Mouse (Mus musculus) left cerebral cortex, postnatal 36 days (tissue): Measurements from ENCODE around the gene Myo18b. TPM values are rescaled to one million over a fixed set of nuclear protein-coding genes. Genes with fewer than 3 reads are reported as not detected.
A peak's percentile ranks its signal among the peaks of the same experiment; 100 is the strongest.

Experiments used
- DNase-seq, 2 experiments: peaks; one replicate each; pipeline ENCODE4 v3.0.0; 2021 to 2022; ENCODE audit warnings: low spot score in 2 of 2, mixed read lengths in 1 of 2
- intact Hi-C: fragments of 180-260 bp; cut with DNase I; formaldehyde crosslinking; loops from one replicate; pipeline ENCODE4 v1.15.1; 2025
- total RNA-seq, 2 experiments: library from RNA; stranded (reverse); gene quantifications; 2 replicates each; pipeline ENCODE4 v1.2.3; 2021

The Myo18b gene
- total RNA-seq, 2 experiments from 2014 or later, result 1.7 TPM

DNA sequence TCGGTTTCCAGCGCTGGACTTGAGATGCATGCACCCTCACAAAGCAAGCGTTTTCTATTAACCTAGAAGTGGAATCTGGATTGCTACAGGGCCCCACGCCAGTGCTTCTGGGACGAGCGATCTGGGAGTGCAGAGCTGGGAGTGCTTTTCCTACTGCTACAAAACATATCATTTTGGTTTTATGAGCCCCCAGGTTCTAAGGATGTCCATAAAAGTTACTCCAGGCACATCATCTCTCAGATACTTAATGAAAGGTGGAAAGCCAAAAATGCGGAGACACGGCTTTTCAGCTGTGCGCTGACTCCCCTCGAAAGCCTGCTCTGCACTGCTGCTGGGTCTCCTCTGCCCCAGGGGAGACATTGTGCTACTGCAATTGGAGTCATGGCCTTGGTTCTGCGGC lies 62.3 kb downstream of the Myo18b start:
- DNase-seq, result no peak
- intact Hi-C loops, result no loop called here

DNA sequence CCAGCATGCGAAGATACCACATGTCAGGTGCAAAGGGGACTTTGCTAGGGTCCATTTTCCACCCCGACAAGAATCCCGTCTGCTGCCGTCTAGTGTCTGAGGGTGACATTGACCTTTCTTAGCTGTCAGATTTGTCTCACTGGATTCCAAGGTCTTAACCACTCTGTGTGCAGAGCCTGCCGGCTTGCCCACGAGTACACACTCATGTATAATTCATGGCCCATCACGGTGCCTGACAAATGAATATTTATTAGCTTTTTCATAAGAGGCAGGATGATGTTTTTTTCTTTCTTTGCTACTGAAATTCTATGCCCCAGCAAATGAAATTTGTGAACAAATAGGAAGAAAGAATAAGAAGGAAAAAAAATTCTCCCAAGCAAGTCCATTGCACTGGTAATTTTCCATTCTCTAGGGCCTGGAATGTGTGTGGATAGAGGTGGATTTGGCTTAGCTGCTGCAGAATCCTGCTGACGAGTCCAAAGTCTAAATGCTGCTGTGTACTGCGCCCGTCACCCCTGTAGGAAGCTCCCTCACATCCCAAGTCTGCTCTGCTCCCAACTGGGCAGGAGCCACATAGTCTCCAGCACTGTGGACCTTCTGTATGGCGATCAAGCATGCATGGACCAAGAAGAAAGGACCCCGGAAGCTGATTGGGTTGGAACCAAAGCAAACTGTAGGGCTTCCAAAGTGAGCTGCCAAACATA lies 70.9 kb downstream of the Myo18b start:
- peak; percentile 14 to 30 for DNase-seq
- intact Hi-C loops, result no loop called here

DNA sequence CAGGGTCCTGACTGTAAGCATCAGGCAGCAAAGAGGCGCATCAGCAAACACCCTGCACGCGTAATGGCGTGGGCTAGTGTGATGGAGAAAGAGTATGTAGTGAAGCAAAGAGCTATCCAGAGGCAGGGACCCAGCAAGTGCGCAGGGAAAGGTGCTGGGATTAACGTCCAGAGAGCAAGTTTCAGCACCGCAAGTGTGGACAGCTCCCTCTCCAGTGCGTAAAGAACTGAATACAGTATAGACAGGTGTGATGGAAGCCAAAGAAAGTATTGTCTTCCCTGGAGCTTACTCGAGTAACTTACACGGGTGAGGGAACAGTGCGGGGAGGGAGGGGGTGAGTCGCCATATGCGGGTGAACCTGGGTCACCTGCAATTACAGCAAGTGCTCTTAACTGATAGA lies 71.8 kb downstream of the Myo18b start:
- intact Hi-C loops, result no loop called here
- DNase-seq, result no peak

DNA sequence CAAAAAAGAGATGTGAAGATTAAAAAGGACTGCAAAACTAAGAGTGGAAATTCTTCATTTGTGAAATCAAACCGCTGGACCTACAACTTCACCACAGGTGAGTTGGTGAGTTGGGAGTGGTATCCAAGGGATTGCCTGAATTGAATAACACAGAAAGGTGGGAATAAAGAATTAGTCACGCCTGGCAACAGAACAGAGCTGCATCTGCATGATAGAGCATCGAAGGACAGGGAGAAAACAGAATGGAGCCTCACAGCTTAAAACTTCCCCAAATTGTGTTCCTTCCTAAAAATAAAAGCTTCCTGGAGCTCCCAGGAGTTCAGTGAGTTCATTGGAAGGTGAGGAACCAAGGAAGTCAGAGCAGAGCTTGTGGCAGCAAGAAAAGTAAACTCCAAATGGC lies 73.7 kb downstream of the Myo18b start:
- DNase-seq, result no peak
- intact Hi-C loops, result no loop called here

DNA sequence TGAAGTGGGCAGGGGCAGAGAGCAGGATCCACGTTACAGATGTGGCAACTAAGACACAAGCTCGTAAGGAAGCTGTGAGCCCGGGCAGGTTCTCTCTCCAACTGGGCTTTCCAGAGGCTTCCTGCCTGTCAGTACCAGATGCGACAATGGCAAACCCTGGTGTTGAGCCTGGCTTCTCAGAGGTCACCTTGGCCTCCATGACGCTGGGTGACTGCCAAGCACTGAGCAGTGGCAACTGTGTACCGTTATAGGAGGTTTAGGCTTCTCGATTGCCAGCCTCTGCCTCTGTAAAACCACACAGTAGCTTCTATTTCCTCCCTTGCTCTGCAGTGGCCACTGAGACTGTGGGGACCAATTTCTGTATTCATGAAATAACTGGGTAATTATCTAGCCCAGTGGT lies 81.1 kb downstream of the Myo18b start:
- no peak for DNase-seq
- intact Hi-C loops, result no loop called here

DNA sequence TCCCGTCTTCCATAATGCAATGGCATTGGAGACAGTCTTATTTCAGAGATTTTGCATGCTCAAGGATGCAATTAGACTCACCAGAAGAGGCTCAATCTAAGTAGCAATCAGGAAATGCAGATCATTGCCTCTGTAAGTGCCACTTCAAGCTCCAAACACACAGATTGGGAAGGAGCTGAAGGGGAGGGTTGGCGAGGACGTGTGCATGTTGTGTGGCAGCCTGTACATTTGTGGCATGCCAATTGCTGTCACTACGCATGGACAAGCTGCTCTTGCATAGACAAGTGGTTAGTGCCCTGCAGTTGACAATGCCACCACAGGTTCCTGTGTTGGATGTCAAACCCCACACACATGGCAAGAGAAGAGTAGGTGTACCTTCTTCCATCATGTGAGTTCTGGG lies 88.5 kb downstream of the Myo18b start:
- DNase-seq, result no peak
- intact Hi-C loops, result no loop called here

DNA sequence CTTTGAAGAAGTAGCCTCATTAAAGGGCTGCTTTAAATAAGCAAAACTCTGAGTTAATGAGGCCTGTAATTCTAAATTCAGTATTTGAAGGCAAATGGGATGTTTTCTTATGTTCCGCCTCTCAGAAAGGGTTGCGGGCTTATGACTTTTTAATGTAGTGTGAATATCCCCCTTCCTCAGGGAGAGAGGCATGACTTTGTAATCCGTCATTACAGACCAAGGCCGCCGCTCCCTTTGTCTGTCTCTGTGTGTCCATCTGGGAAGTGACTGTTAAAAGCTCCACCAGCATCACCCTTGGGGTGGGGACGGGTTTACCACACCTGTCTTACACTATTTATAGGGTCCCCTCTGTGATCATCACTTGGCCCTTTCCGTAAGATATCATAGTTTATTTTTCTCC lies 100.1 kb downstream of the Myo18b start:
- DNase-seq, result no peak
- intact Hi-C loops, result no loop called here

DNA sequence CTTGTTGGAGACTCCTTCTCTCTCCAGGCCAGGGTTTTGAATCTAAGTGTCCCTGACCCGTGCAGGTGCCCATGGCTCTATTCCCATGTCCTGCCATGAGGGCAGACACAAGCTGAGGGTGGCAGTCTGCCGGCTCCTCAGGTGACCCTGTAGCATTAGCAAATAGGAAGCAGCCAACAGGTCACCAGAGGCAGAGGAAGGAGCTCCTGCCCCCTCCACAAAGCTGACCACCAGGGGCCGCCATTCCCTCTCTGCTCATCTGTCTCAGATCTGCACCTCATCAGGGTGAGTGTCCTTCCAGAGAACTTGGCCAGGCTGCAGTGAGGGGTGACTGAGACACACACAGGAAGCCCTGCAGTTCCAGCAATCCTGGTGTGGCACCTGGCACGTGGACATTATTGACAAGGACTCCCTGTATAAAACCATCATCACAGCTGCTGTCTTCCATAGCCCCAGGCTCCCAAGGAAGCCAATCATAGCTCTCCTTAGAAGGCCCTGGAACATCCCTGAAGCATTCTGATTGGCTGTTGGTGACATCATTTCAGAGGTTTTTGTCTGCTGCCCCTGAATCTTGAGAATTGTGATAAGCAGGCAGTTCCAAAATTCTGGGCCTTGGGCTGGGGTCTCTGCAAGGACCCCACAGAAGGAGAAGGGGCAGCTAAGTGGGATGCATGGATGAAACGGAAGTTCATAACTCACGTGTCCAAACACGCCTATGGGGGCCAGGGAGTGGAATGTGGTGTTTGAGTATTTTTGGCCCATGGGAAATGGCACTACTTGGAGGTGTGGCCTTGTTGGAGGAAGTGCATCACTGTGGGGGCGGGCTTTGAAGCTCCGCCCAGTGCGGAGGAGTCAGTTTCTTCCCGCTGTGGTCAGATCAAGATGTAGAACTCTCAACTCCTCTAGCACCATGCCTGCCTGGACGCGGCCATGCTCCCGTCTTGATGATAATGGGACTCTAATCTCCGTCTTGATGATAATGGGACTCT lies 104.1 kb downstream of the Myo18b start:
- DNase-seq, result no peak
- intact Hi-C loops, result no loop called here

DNA sequence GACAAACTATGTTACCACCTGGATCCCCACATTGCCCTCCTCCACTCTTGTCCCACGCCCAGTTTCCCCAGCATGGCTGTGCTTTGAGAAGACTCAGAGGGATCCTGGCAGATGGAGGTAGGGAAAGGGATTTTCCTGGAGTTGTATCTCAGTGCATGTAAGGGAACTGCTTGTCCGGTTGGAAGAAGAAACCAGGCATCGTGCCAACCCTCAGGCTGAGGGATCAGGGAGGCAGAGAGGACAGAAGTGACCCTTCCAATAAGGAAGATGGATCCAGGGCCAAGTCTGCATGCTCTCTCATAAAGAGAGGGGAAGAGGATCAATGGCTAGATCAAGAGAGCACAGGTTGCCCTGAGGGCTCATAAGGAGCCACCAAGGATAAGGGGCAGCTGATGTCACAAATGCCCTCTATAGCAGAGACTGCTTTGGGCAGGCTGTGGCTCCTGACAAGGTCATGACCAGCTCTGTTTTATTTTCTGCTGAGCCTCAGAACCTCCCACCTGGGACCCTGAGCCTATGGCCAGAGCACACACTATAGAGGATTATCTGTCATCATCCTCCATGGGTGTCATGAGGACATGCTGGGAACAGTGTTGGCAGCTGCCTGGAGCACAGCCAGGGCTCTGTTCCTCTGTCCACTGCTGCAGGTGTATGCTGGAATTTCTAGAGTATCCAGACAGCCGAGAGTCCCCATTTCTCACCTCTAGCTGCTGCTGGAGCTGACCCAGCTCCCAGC lies 105.6 kb downstream of the Myo18b start:
- no peak for DNase-seq
- intact Hi-C loops, result no loop called here

DNA sequence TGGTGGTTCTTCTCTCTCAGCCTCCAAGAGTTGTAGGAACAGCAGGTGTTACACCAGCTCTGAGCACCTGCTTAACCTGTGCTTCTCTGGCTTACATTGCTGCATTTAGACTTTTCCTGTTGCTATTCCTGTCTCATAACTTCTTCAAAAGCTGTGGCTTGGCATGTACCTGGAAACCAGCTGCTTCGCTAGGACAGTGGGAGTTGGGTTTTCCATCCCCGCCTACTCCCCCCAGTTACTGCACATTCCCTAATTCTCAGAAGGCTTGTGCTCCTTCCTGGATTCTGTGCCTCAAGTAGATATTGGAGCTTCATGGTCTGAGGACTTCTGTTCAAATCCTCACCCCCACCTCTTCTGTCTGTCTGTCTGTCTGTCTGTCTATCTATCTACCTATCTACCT lies 107.7 kb downstream of the Myo18b start:
- DNase-seq, result no peak
- intact Hi-C loops, result no loop called here

DNA sequence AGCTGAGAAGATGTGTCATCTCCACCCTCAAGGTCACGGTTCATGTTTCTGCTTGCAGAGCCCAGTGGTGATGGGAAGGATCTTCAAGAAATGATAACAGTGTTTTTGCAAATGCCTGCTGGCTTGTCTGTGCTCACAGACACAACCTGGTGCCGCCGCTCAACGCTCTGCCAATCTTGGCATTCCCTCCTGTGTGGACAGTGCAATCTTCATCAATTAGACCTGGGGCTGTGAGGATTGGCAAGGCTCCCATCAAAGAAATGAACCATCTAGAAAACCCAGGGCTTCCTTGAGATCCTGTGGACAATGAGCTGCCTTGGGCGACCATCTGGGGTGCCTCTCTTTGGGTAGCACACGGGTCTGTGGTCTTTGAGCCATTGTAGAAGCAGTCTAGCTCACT lies 109.4 kb downstream of the Myo18b start:
- intact Hi-C loops, result no loop called here

DNA sequence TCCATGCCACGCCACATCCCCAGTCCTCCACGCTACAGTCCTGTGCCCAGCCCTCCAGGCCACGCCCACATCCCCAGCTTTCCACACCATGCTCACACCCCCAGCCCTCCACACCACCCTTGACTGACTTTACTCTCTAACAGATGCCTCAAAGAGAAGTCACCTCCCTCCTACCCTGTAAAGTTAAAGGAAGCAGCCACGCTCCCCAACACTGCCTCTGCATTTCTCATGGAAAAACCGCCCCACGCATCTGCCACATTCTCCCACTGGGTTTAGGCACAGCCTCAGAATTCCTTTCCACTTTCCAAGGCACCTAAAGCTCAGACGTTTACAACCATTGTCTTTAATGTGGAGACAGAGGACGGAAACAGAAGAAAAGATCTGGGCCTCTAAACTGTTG lies 110.1 kb downstream of the Myo18b start:
- DNase-seq, result peak; percentile 58 to 70
- intact Hi-C loops, result no loop called here

More for the DNA sequence above, 109.4 kb downstream of the Myo18b start:
- DNase-seq, result no peak

DNA sequence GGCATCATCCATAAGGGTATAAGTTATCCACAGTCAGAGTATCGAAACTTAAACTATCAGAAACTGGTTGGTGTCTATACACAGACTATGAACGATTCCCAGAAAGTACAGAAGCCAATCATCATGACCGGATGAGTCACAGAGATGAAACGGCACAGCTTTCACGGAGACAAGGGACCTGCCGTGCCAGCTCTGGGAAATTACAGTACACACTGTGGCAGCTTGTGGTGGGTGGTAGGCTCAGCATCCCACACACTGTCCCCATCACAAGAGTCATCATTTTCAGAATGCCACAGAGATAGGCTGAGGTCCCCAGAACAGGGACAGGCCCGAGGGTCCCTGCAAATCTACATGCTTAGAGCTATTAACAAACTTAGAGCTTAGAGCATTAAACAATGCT lies 114.4 kb downstream of the Myo18b start:
- intact Hi-C loops, result loop anchor here (5.0 kb wide), 3 partner anchors 71 to 204 kb away; partner anchors contain the start of gene Sez6l
- DNase-seq, result peak; percentile 73 to 74

DNA sequence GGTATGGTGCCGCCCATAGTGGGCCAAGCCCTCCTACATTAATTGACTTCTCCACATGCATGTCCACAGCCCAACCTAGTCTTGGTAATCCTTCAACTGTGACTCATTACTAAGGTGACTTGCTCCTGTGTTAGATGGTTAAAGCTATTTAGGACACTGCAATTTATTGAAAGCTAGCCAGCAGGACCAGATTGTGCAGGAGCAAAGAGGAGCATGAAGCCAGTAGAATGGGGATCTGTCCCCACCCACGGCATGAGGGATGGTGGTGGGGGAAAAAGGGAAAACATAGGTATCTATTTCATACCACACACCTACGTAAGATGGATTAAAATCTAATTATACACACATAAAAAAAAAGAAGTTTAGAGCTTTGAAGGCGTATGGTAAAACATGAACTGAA lies 114.9 kb downstream of the Myo18b start:
- intact Hi-C loops, result loop anchor here (5.0 kb wide), 3 partner anchors 71 to 204 kb away; partner anchors contain the start of gene Sez6l
- peak in 1 of 2 experiments; percentile 41 for DNase-seq

DNA sequence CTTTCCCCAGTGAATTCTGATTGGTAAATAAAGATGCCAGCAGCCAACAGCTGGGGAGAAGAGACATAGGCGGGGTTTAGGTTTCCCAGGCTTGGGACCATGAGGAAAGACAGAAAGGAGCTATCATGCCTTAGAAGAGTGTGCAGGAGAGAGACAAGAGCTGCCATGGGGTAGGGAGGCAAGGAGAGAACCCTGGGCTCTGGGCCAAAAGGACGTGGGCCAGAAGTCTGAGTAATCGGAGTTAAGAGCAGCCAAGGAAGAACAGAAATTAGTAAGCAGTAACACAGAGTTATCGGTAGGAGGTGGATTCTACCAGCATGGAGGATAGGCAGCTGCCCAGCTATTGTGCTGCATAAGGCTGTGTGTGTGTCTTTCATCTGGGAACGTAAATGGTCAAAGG lies 115.8 kb downstream of the Myo18b start:
- intact Hi-C loops, result loop anchor here (5.0 kb wide), 3 partner anchors 72 to 203 kb away; partner anchors contain the start of gene Sez6l
- peak; percentile 74 to 81 for DNase-seq

DNA sequence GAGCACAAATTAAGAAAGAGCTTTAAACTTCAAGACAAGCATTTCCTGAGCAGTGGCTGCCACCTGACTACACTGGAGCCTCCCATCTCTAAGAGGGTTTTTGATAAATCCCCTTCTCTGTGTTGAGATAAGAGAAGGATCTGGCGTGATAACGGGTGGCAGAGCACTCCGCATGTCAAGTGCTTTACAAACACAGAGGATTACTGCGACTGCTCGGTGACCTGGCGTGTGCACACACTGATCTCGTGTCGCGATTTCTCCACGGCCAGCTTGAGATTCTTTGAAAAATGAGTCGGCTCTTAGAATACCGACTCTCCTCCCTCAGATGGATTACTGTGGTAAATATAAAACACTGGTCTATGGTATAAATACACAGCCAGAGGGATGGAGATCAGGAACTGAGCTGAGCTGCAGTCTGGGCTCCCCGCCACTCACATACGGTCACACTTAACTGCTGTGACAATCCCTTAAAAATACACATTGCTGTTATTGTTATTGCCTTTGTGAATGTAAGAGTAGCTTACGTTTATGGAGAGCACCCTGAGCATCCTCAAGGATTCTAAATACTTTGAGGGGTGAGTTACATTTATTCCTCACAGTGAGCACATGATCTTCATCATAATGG lies 119.3 kb downstream of the Myo18b start:
- intact Hi-C loops, result no loop called here
- peak in 1 of 2 experiments; percentile 36 for DNase-seq

DNA sequence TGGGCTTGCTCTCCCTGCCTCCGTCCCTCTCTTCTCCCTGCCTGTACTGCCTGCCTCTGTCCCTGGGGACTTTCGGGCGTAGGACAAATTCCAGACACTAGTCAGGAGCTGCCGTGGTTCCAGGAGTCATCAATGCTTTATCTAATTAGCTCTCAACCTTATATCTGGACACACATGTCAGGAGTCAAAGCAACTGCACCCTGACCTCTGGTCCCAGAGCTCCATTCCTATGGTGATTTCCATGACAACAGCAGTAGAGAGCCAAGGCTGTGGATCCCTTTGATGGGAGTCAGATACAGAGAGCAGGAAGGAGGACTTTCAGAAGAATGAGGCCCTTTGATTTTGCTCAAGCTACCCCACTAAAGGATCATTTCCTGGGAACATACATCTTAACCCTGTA lies 122.7 kb downstream of the Myo18b start:
- intact Hi-C loops, result no loop called here
- DNase-seq, result no peak

DNA sequence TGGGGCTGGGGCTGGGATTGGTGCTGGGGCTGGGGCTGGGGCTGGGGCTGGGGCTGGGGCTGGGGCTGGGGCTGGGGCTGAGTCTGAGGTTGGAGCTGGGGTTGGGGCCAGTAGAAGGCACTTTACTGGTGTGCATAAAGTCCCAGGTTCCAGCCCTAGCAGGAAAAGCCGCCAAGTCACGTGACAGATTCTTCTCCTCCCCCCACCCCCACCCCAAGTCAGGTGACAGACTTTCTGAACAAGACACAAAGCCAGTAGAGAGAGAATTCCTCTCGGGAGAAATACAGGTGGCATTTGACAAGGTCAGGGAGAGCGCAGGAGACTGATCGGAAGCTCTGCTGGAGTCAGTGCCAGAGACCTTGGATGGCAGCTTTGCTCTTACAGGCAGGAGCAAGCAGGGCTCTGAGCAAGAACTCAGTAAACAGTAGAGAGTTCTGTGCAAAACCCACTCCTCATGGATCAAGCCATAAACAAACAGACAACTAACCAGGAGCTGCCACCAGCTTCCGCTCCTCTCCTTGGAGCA lies 124.7 kb downstream of the Myo18b start:
- intact Hi-C loops, result no loop called here
- DNase-seq, result no peak

DNA sequence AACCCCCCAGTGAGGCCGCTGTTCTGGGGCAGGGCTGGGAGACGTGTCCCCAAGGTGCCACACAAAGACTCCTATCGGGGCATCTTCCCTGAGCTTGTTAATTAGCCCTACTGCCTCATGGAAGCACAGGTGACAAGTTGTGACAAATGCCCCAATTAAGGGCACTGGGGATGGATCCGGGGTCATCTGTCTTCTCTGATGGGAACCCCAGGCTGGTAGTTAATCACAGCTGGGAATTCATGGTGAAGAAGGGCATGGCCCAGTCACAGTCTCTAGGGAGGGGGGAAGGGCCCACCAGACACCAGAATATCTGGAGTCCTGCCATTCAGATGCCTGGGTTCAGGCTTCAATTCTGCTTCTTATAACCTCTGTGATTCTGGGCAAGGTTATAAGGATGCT lies 126.4 kb downstream of the Myo18b start:
- no peak for DNase-seq
- intact Hi-C loops, result no loop called here
